Mouse (Mus musculus) layer of hippocampus, adult 18-20 months (tissue): ENCODE measurements around the gene Rfx4. TPM values are rescaled to one million over a fixed set of nuclear protein-coding genes. Genes with fewer than 3 reads are reported as not detected.

ENCODE experiments used
- DNase-seq, 2 experiments: peaks; one replicate each; pipeline ENCODE4 v3.0.0; 2022; ENCODE audit warnings: low spot score in 2 of 2
- long read RNA-seq: library from polyadenylated mRNA; stranded (forward); transcript quantifications from one replicate; pipeline ENCODE4 v2.0.0, GENCODE M21; 2021
- total RNA-seq, 2 experiments: library from RNA; stranded (reverse); gene quantifications; 2 replicates each; pipeline ENCODE4 v1.2.3; 2021

The Rfx4 gene
- total RNA-seq, result 10 to 100 TPM in 1 of 2 experiments, 1 to 10 TPM in 1; 9.2 to 12.6 TPM
- long read RNA-seq, transcript Rfx4-202 (18 exons, 3,534 nt), result major isoform, 14 of 18 reads
- long read RNA-seq, partial matches to known transcripts, result 1 of 18 reads
- long read RNA-seq, other reads (novel, unspliced or antisense), result 3 of 18 reads

- no peak for DNase-seq
Measured at GRCm38 (mm10) chr10:84755786-84756203, at the start of gene Rfx4. Gene Rfx4 (plus strand): TSS chr10:84756062.

GRCm38 (mm10) chr10:84706543-84706942 lies 49.3 kb upstream of the Rfx4 start:
- DNase-seq, result no peak

DNA sequence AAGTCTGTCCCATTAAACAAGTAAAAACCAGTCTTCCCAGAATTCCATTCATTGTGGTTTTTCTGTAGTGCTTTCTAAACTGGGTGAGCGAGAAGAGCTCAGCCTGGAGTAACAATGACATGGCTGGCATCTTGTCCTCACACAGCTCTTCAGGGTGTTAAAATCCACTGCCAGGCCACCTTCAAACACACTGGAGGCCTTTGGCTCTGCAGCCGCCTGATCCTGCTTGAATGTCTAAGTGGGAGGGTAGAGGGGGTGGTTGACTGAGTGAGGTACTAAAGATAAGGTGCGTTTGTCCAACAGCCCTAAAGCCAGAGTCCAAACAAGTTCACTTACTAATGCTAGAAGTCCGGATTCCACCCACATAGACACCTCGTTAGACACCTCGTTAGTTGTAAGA lies 48.6 kb upstream of the Rfx4 start:
- no peak for DNase-seq

- DNase-seq, result no peak
Measured at GRCm38 (mm10) chr10:84707752-84708530, 47.9 kb upstream of the Rfx4 start.

GRCm38 (mm10) chr10:84710192-84710591 lies 45.7 kb upstream of the Rfx4 start:
- DNase-seq, result peak in 1 of 2 experiments; percentile 4

DNA sequence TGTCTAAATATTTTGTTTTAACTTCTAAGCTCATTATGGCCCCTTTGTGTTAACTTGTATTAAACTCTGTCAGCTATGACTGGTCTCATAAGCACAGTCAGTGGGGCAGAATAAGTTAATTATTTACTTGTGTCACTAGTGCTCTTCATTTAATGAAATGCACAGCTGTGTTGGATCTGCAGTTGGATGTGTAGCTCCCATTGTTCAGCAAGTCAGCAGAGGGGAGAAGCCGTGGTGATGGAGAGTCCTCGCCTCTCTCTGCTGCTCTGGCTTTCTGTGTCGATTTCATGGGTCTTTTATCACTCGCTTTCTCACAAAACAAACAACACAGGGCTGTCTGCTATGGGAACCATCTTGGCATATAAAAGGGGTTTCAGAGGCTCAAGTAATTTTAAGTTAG lies 45.0 kb upstream of the Rfx4 start:
- DNase-seq, result no peak

GRCm38 (mm10) chr10:84711479-84711878 lies 44.4 kb upstream of the Rfx4 start:
- DNase-seq, result no peak

DNA sequence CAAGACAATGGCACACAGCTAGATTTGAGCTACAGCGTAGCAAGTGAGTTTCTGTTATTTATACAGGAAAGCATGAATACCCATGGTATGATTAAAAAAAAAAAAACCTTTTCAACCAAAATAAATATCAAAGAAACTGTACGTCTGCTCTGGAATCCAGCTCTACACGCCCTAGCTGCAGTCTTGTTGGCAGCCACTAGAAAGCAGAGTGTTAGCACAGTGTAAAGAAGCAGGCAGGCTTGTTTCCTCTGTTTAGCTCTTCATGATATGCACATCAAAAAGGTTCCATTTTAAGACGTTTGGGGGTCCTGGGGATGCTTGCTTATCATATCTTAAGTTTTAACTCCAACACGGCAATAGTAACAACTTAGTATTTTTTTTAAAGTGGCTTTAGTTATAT lies 43.9 kb upstream of the Rfx4 start:
- no peak for DNase-seq

DNA sequence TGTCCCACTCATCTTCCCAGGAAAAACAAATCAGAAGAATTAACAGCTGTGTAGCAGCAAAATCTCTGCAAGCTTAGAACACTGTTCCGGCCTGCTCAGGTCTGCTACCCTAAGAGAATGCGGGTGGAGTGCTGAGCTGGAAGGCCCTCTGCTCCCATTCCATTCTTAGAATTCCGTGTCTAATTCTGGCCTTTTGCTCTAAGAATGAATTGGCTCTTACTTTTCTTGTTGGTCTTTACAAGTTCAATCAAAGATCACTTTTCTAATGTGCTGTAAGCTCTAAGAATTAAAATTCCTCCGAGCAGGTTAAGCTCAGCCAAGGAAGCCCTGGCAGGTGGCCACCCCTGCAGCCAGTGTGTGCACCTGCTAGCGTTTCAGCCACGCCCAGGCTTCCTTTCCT lies 43.3 kb upstream of the Rfx4 start:
- DNase-seq, result no peak

GRCm38 (mm10) chr10:84713043-84713442 lies 42.8 kb upstream of the Rfx4 start:
- DNase-seq, result no peak

GRCm38 (mm10) chr10:84715639-84716038 lies 40.2 kb upstream of the Rfx4 start:
- no peak for DNase-seq

DNA sequence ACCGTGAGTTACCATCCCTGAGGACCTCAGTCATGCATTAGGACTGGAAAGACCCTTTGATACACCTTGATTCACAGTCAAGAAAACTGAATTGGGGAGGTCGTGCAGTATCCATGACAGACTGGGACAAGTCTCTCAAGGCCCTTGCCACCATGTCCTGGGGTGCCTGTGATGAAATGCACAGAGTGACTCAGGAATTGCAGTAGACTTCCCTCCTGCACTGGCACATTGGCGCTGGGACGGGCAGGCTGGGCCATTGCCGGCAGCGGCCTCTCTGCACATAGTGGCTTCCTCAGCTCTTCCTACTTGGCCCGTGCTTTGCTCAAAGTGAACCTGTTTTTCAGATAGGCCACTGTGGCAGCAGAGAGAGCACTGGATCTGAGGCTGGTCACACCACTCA lies 39.3 kb upstream of the Rfx4 start:
- no peak for DNase-seq

DNA sequence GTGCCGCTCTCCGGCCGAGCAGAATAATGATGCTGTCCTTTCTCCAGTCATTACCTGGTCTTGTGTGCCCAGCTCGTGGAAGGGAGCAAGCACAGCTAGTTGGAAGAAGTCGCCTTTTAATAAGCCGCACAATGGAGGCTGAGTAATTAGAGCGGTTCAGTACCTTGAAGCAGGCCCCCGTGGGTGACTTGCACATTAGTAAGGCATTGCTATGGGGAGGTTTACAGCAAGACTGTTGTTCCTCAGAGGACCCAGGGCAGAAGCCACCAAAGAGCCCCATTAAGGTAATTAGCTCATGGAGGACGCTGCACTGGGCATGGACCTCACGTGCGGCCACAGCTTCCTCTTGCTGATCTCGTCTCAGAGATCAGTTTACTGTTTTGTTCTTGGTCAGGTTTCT lies 33.2 kb upstream of the Rfx4 start:
- no peak for DNase-seq

GRCm38 (mm10) chr10:84727005-84727404 lies 28.9 kb upstream of the Rfx4 start:
- DNase-seq, result no peak

- DNase-seq, result no peak
Measured at GRCm38 (mm10) chr10:84727760-84728159, 28.1 kb upstream of the Rfx4 start.

DNA sequence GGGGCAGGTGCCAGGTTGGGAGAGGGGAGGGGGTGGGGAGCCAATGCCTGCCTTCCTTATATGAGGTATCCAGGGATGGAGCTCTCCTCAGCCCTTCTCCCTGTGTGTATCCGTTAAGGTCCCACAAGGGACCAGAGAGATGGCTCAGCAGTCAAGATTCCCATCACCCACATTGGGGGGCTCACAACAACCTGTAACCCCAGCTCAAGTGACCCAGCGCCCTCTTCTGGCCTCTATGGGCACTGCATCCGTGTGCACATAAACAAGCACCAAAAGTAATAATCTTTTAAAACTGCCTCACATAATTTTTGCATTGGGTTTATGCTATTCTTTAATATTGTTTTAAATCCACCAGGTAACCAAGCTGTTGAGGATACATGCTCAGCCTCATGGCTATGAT lies 25.8 kb upstream of the Rfx4 start:
- no peak for DNase-seq

GRCm38 (mm10) chr10:84730956-84731355 lies 24.9 kb upstream of the Rfx4 start:
- no peak for DNase-seq

DNA sequence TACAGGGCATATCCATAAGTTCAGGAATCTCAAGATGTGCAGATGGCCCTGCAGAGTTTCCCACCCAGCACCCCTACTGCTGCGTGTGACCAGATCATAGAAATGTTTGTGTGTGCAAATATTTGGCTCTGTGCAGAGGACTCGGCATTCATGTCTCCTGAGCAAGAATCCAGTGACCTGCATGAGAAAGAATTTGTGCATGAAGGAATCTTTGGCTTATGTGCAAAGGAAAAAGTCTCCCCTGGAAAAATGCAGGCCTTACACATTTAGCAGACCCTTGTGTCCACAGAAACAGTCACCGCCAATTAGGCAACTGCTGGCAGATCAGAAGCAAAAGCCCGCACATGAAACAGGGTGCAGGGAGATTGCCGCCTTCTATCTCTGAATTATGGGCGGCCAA lies 22.4 kb upstream of the Rfx4 start:
- DNase-seq, result no peak

- DNase-seq, result no peak
Measured at GRCm38 (mm10) chr10:84754851-84755785, 744 bp upstream of the Rfx4 start.

GRCm38 (mm10) chr10:84756435-84757095 lies 703 bp downstream of the Rfx4 start:
- DNase-seq, result no peak

DNA sequence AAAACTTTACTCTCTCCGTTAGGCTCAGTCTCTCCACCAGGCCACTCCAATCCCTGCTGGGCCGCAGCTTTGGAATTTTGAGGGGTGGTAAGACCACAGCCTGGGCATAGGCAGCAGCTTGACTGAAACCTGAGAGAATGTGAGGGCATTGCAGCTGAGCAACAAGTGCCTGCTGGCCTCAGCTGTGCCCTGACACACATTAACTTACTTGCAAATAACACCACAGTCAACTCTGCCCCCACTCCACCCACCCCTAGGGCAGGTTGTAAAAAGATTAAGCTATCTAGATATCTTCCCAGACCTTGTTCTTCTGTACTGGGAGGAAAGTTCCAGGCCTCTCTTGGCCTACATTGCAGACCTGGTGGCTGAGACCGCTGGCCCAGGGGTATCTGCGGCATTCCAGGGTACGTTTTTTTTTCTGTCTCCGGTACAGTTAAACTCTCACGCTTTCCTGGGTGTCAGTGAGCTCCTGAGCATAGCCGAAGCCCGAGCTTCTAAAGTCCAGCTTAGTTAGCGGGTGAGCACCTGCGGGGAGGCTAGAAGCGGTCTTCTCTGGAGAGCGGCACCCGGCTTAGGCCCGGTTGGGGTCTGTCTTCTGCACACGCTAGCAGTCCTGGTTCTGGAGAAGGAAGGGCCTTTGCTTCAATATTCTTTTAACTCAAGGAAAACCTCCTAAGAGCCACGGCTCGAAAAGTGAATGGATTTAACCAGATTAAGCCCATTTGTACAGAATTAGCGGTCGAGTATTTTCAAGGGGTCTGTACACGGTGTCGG lies 1.8 kb downstream of the Rfx4 start:
- no peak for DNase-seq
